Mouse (Mus musculus): ENCODE results near the gene Smurf1. TPM values are rescaled to one million over a fixed set of nuclear protein-coding genes. Genes with fewer than 3 reads are reported as not detected.
A peak's percentile ranks its signal among the peaks of the same experiment; 100 is the strongest.

The Smurf1 gene
- polyA plus RNA-seq, 1 experiment from 2014 or later, result 28.3 TPM

GRCm38 (mm10) chr5:144853931-144854330 lies 111.7 kb downstream of the Smurf1 start:
- peaks cover 96% of the 10 kb centered on the region for H3K36me3 ChIP-seq

GRCm38 (mm10) chr5:144851820-144852219 lies 113.8 kb downstream of the Smurf1 start:
- no peak overlapping the region for H3K27ac ChIP-seq (replicated peaks)
- H3K36me3 ChIP-seq, result peaks cover 99% of the 10 kb centered on the region
- no peak overlapping the region for H3K4me3 ChIP-seq
- H3K4me1 ChIP-seq, result no peaks in the 10 kb centered on the region
- H3K9me3 ChIP-seq, result no peaks in the 10 kb centered on the region
- ATAC-seq (ENCODE audit: low FRiP score, low read depth), result no peak
- no peak overlapping the region for H3K9ac ChIP-seq (replicated peaks)
- H3K4me2 ChIP-seq (replicated peaks), result no peak overlapping the region
- H3K27me3 ChIP-seq, result no peaks in the 10 kb centered on the region
- 100% methylated on average over 3 of the region's 3 CpGs for WGBS

More at GRCm38 (mm10) chr5:144853931-144854330, 111.7 kb downstream of the Smurf1 start:
- Histone ChIP-seq H3K4me1 (no peaks in the 10 kb centered on the region), H3K4me2 (replicated peaks) (no peak overlapping the region), H3K9me3 (no peaks in the 10 kb centered on the region), H3K4me3 (no peak overlapping the region), H3K27me3 (no peaks in the 10 kb centered on the region), H3K9ac (replicated peaks) (no peak overlapping the region), H3K27ac (replicated peaks) (no peak overlapping the region)
- 0 out of 2 replicates have a peak, but pooled peaks have one; percentile 19 for ATAC-seq (ENCODE audit: low FRiP score, low read depth)
- 92% methylated on average over 5 of the region's 5 CpGs for WGBS

- Histone ChIP-seq H3K9ac (replicated peaks) (no peak overlapping the region), H3K36me3 (peaks cover 100% of the 10 kb centered on the region), H3K9me3 (no peaks in the 10 kb centered on the region), H3K4me2 (replicated peaks) (no peak overlapping the region), H3K4me3 (no peak overlapping the region), H3K27me3 (no peaks in the 10 kb centered on the region), H3K4me1 (no peaks in the 10 kb centered on the region), H3K27ac (replicated peaks) (no peak overlapping the region)
- WGBS, result 96% methylated on average over 10 of the region's 10 CpGs
- no peak for ATAC-seq (ENCODE audit: low FRiP score, low read depth)
Observed at GRCm38 (mm10) chr5:144849932-144850331, 115.7 kb downstream of the Smurf1 start.

- no peaks in the 10 kb centered on the region for H3K4me1 ChIP-seq
- H3K27me3 ChIP-seq, result no peaks in the 10 kb centered on the region
- H3K4me3 ChIP-seq, result no peak overlapping the region
- no peaks in the 10 kb centered on the region for H3K9me3 ChIP-seq
- H3K4me2 ChIP-seq (replicated peaks), result no peak overlapping the region
- no peak overlapping the region for H3K27ac ChIP-seq (replicated peaks)
- no peak for ATAC-seq (ENCODE audit: low FRiP score, low read depth)
- H3K36me3 ChIP-seq, result peaks cover 100% of the 10 kb centered on the region
- WGBS, result 95% methylated on average over 5 of the region's 5 CpGs
- no peak overlapping the region for H3K9ac ChIP-seq (replicated peaks)
Observed at GRCm38 (mm10) chr5:144848735-144849134, 116.9 kb downstream of the Smurf1 start.

GRCm38 (mm10) chr5:144845352-144845751 lies 120.3 kb downstream of the Smurf1 start:
- H3K9ac ChIP-seq (replicated peaks), result no peak overlapping the region
- no peak overlapping the region for H3K4me3 ChIP-seq
- H3K9me3 ChIP-seq, result no peaks in the 10 kb centered on the region
- no peaks in the 10 kb centered on the region for H3K27me3 ChIP-seq
- WGBS, result 95% methylated on average over 20 of the region's 20 CpGs
- H3K36me3 ChIP-seq, result peaks cover 100% of the 10 kb centered on the region
- H3K27ac ChIP-seq (replicated peaks), result no peak overlapping the region
- H3K4me2 ChIP-seq (replicated peaks), result no peak overlapping the region
- no peak for ATAC-seq (ENCODE audit: low FRiP score, low read depth)
- H3K4me1 ChIP-seq, result no peaks in the 10 kb centered on the region

- H3K4me2 ChIP-seq (replicated peaks), result no peak overlapping the region
- 95% methylated on average over 3 of the region's 3 CpGs for WGBS
- peaks cover 99% of the 10 kb centered on the region for H3K36me3 ChIP-seq
- H3K4me3 ChIP-seq, result no peak overlapping the region
- no peaks in the 10 kb centered on the region for H3K9me3 ChIP-seq
- ATAC-seq (ENCODE audit: low FRiP score, low read depth), result no peak
- no peaks in the 10 kb centered on the region for H3K4me1 ChIP-seq
- H3K27me3 ChIP-seq, result no peaks in the 10 kb centered on the region
- no peak overlapping the region for H3K9ac ChIP-seq (replicated peaks)
- no peak overlapping the region for H3K27ac ChIP-seq (replicated peaks)
Observed at GRCm38 (mm10) chr5:144836100-144836499, 129.5 kb downstream of the Smurf1 start.

- H3K27ac ChIP-seq (replicated peaks), result no peak overlapping the region
- ATAC-seq (ENCODE audit: low FRiP score, low read depth), result no peak
- no peak overlapping the region for H3K4me3 ChIP-seq
- no peaks in the 10 kb centered on the region for H3K27me3 ChIP-seq
- H3K4me2 ChIP-seq (replicated peaks), result no peak overlapping the region
- no peak overlapping the region for H3K9ac ChIP-seq (replicated peaks)
- H3K36me3 ChIP-seq, result peaks cover 99% of the 10 kb centered on the region
- H3K4me1 ChIP-seq, result no peaks in the 10 kb centered on the region
- H3K9me3 ChIP-seq, result no peaks in the 10 kb centered on the region
- WGBS, result 88% methylated on average over 9 of the region's 9 CpGs
Observed at GRCm38 (mm10) chr5:144831840-144832469, 133.7 kb downstream of the Smurf1 start.

- no peak overlapping the region for H3K4me2 ChIP-seq (replicated peaks)
- H3K27ac ChIP-seq (replicated peaks), result no peak overlapping the region
- ATAC-seq (ENCODE audit: low FRiP score, low read depth), result no peak
- H3K4me3 ChIP-seq, result no peak overlapping the region
- H3K4me1 ChIP-seq, result no peaks in the 10 kb centered on the region
- peaks cover 99% of the 10 kb centered on the region for H3K36me3 ChIP-seq
- 93% methylated on average over 4 of the region's 4 CpGs for WGBS
- H3K9ac ChIP-seq (replicated peaks), result no peak overlapping the region
- no peaks in the 10 kb centered on the region for H3K9me3 ChIP-seq
- no peaks in the 10 kb centered on the region for H3K27me3 ChIP-seq
Observed at GRCm38 (mm10) chr5:144829631-144830030, 136.0 kb downstream of the Smurf1 start.

- ATAC-seq (ENCODE audit: low FRiP score, low read depth), result no peak
- 97% methylated on average over 20 of the region's 20 CpGs for WGBS
- H3K36me3 ChIP-seq, result peaks cover 99% of the 10 kb centered on the region
Observed at GRCm38 (mm10) chr5:144828365-144829102, 137.1 kb downstream of the Smurf1 start.

More at GRCm38 (mm10) chr5:144828365-144829102, 137.1 kb downstream of the Smurf1 start:
- H3K4me2 ChIP-seq (replicated peaks), result no peak overlapping the region
- no peaks in the 10 kb centered on the region for H3K9me3 ChIP-seq
- no peaks in the 10 kb centered on the region for H3K4me1 ChIP-seq
- H3K4me3 ChIP-seq, result no peak overlapping the region
- no peak overlapping the region for H3K27ac ChIP-seq (replicated peaks)
- H3K9ac ChIP-seq (replicated peaks), result no peak overlapping the region
- no peaks in the 10 kb centered on the region for H3K27me3 ChIP-seq

Small RNA genes within 50 kb of the gene (microRNA-seq; reads per million reads assigned to microRNA genes)
- gene Mir7039, result 0.70 reads per million

Other genes starting within 250 kb of the Smurf1 start
- 55.1 and 65.3 TPM in 2 replicates for gene Tmem130, start 204.0 kb downstream of the Smurf1 start, polyA plus RNA-seq (2016; fragmentation: Nextera tagmentation; extraction: Ambion mirVana)
- gene Trrap, start 198.1 kb downstream of the Smurf1 start, polyA plus RNA-seq (2016; fragmentation: Nextera tagmentation; extraction: Ambion mirVana), result 95.9 and 102 TPM in 2 replicates
- gene Gm4871, start 66.9 kb upstream of the Smurf1 start, polyA plus RNA-seq (2016; fragmentation: Nextera tagmentation; extraction: Ambion mirVana), result not detected in 2 replicates
- gene 1700018F24Rik, start 77.1 kb upstream of the Smurf1 start, polyA plus RNA-seq (2016; fragmentation: Nextera tagmentation; extraction: Ambion mirVana), result not detected in 2 replicates
- gene Arpc1a, start 118.0 kb upstream of the Smurf1 start, polyA plus RNA-seq (2016; fragmentation: Nextera tagmentation; extraction: Ambion mirVana), result 176 and 186 TPM in 2 replicates
- gene Kpna7, start 118.2 kb upstream of the Smurf1 start, polyA plus RNA-seq (2016; fragmentation: Nextera tagmentation; extraction: Ambion mirVana), result not detected in 2 replicates
- gene Arpc1b, start 148.4 kb upstream of the Smurf1 start, polyA plus RNA-seq (2016; fragmentation: Nextera tagmentation; extraction: Ambion mirVana), result 69.2 and 82.3 TPM in 2 replicates
- gene Pdap1, start 174.4 kb upstream of the Smurf1 start, polyA plus RNA-seq (2016; fragmentation: Nextera tagmentation; extraction: Ambion mirVana), result 131 and 138 TPM in 2 replicates
- 228 and 230 TPM in 2 replicates for gene Bud31, start 174.5 kb upstream of the Smurf1 start, polyA plus RNA-seq (2016; fragmentation: Nextera tagmentation; extraction: Ambion mirVana)
- 22.7 and 23.3 TPM in 2 replicates for gene Ptcd1, start 201.3 kb upstream of the Smurf1 start, polyA plus RNA-seq (2016; fragmentation: Nextera tagmentation; extraction: Ambion mirVana)
- 65.1 and 65.4 TPM in 2 replicates for gene Cpsf4, start 201.4 kb upstream of the Smurf1 start, polyA plus RNA-seq (2016; fragmentation: Nextera tagmentation; extraction: Ambion mirVana)
- gene Atp5j2, start 226.2 kb upstream of the Smurf1 start, polyA plus RNA-seq (2016; fragmentation: Nextera tagmentation; extraction: Ambion mirVana), result 525 and 533 TPM in 2 replicates
- gene Zkscan14, start 236.0 kb upstream of the Smurf1 start, polyA plus RNA-seq (2016; fragmentation: Nextera tagmentation; extraction: Ambion mirVana), result 10.9 TPM in 2 replicates
- gene Zkscan5, start 238.7 kb upstream of the Smurf1 start, polyA plus RNA-seq (2016; fragmentation: Nextera tagmentation; extraction: Ambion mirVana), result 21.0 and 21.1 TPM in 2 replicates